Mouse (Mus musculus) layer of hippocampus, adult 11-12 months (tissue): ENCODE measurements around the gene Ubl7.

ENCODE experiments used
- DNase-seq: peaks from one replicate; pipeline ENCODE4 v3.0.0; 2022; ENCODE audit warnings: low spot score

The Ubl7 gene

GRCm38 (mm10) chr9:57921491-57922060 lies 10.8 kb downstream of the Ubl7 start:
- no peak for DNase-seq

- DNase-seq = no peak
These were observed 11.6 kb downstream of the Ubl7 start for GRCm38 (mm10) chr9:57922381-57922780.

GRCm38 (mm10) chr9:57923046-57923445 lies 12.3 kb downstream of the Ubl7 start:
- no peak for DNase-seq

GRCm38 (mm10) chr9:57931166-57931767 lies 20.5 kb downstream of the Ubl7 start:
- no peak for DNase-seq

GRCm38 (mm10) chr9:57932253-57932652 lies 21.5 kb downstream of the Ubl7 start:
- DNase-seq = no peak

- peak; percentile 75 for DNase-seq
These were observed 22.2 kb downstream of the Ubl7 start for GRCm38 (mm10) chr9:57932831-57933602.

GRCm38 (mm10) chr9:57935683-57936437 lies 25.1 kb downstream of the Ubl7 start:
- DNase-seq = peak; percentile 93

- no peak for DNase-seq
These were observed 26.4 kb downstream of the Ubl7 start for GRCm38 (mm10) chr9:57937171-57937570.

GRCm38 (mm10) chr9:57937651-57938050 lies 26.9 kb downstream of the Ubl7 start:
- no peak for DNase-seq

GRCm38 (mm10) chr9:57938225-57939055 lies 27.7 kb downstream of the Ubl7 start:
- no peak for DNase-seq

GRCm38 (mm10) chr9:57939431-57940348 lies 28.9 kb downstream of the Ubl7 start, which contains the start of gene Sema7a:
TSS of gene Sema7a (plus strand) at chr9:57940112.
- DNase-seq = peak; percentile 79

GRCm38 (mm10) chr9:57940349-57940794 lies 29.6 kb downstream of the Ubl7 start:
- DNase-seq = peak; percentile 45

- no peak for DNase-seq
These were observed 30.3 kb downstream of the Ubl7 start for GRCm38 (mm10) chr9:57940861-57941638.

- DNase-seq = no peak
These were observed 31.3 kb downstream of the Ubl7 start for GRCm38 (mm10) chr9:57942039-57942438.

- no peak for DNase-seq
These were observed 32.3 kb downstream of the Ubl7 start for GRCm38 (mm10) chr9:57943067-57943466.

- DNase-seq = peak; percentile 70
These were observed 33.8 kb downstream of the Ubl7 start for GRCm38 (mm10) chr9:57944572-57944971.

GRCm38 (mm10) chr9:57945771-57946616 lies 35.2 kb downstream of the Ubl7 start:
- no peak for DNase-seq

- no peak for DNase-seq
These were observed 36.7 kb downstream of the Ubl7 start for GRCm38 (mm10) chr9:57947381-57948030.
